ENCODE assay signal across 8 mouse cellular contexts in genomic region chr4:124570977-124571376, GRCm38 (mm10). TPM values are rescaled to one million over a fixed set of nuclear protein-coding genes. Genes with fewer than 3 reads are reported as not detected.
A peak's percentile ranks its signal among the peaks of the same experiment; 100 is the strongest.
DNase-seq lines count a peak whose midpoint lies in the region; TF ChIP-seq lines count a peak whose summit lies in the region.
"Had no signal": no experiment of that assay in that cellular context is flagged by ENCODE, and none has a peak within 500 bp of the region (broad histone marks: within the 10 kb centered on the region; RNA-seq: fewer than 3 reads in every experiment).

No protein-coding gene starts in this region.

- WGBS in heart, embryonic 10.5 days = 53% methylated on average over 9 of the region's 9 CpGs
- 49% methylated on average over 9 of the region's 9 CpGs for WGBS in lung, adult 2 months

- no peak for TF ChIP-seq CTCF in lung, adult 2 months (IDR thresholded peaks at IDR 0.05; ENCODE audit: insufficient read depth, low read length)

- H3K4me1 ChIP-seq in heart, embryonic 10.5 days = peaks cover 22% of the 10 kb centered on the region
- no peaks in the 10 kb centered on the region for H3K4me1 ChIP-seq in lung, adult 2 months (ENCODE audit: control insufficient read depth, insufficient read depth, low read length)

- H3K27ac ChIP-seq in heart, embryonic 10.5 days = 0 out of 2 replicates have a peak overlapping the region, but pooled peaks have one; percentile 44
- H3K27ac ChIP-seq: neural tube, embryonic 13.5 days had no signal

- H3K9me3 ChIP-seq in heart, embryonic 10.5 days = no peaks in the 10 kb centered on the region
- H3K9me3 ChIP-seq: neural tube, embryonic 13.5 days had no signal

- DNase-seq in Muller cell, postnatal 12 days (ENCODE audit: inconsistent ontology term) = peak; percentile 91
- peak; percentile 84 to 87 for DNase-seq in adrenal gland, adult (ENCODE audit: inconsistent age in 2 of 2, low spot score in 1 of 2)
- DNase-seq in heart, embryonic 10.5 days (ENCODE audit: low spot score) = no peak
- DNase-seq in lung, adult 2 months = peak; percentile 12
- DNase-seq in urinary bladder, postnatal 4 days (ENCODE audit: low spot score in 2 of 2) = peak; percentile 74 to 79
- no peak for DNase-seq in embryo, embryonic 9.5 days (ENCODE audit: extremely low spot score)
- DNase-seq in left cerebral cortex, adult 8-10 months (ENCODE audit: low spot score in 2 of 2) = no peak

- peaks cover 95% of the 10 kb centered on the region for H3K27me3 ChIP-seq in heart, embryonic 10.5 days (ENCODE audit: insufficient read depth, poor library complexity, severe bottlenecking)

- no peak overlapping the region for H3K4me3 ChIP-seq in heart, embryonic 10.5 days
- no peak overlapping the region for H3K4me3 ChIP-seq in lung, adult 2 months (replicated peaks; ENCODE audit: extremely low read depth, low read depth, low read length)
- H3K4me3 ChIP-seq: neural tube, embryonic 13.5 days had no signal

- no peaks in the 10 kb centered on the region for H3K36me3 ChIP-seq in heart, embryonic 10.5 days
- H3K36me3 ChIP-seq: neural tube, embryonic 13.5 days had no signal

- TF ChIP-seq POLR2A in lung, adult 2 months (IDR thresholded peaks at IDR 0.05; ENCODE audit: borderline replicate concordance, extremely low read depth, low read depth, low read length) = no peak

RNA-seq across cellular contexts. Expression of gene 3100002H09Rik, which starts 39.6 kb away (rescaled TPM):
- polyA plus RNA-seq in heart, embryonic 10.5 days (2016; fragmentation: Nextera tagmentation; extraction: Ambion mirVana) = 0.20 TPM in 1 of 2 replicates, not detected in the other
- not detected in 2 replicates for polyA plus RNA-seq in lung, adult 2 months (2012; rRNA removed)
- total RNA-seq in left cerebral cortex, adult 8-10 months (2022) = under 1 TPM in 3 of 4 experiments, not detected in 1; 0.53 to 0.74 (median 0.57) TPM

Comparison
In these comparisons a context has a peak if more than half of its experiments do, and no peak if none do; other contexts are left out.
1. DNase-seq: peak in Muller cell, postnatal 12 days (single experiment), adrenal gland, adult (2 of 2), lung, adult 2 months (single experiment) and urinary bladder, postnatal 4 days (2 of 2); none in heart, embryonic 10.5 days (single experiment), embryo, embryonic 9.5 days (single experiment) and left cerebral cortex, adult 8-10 months (0 of 2).